Mouse (Mus musculus) adrenal gland, adult 2 months (tissue): ENCODE data around the gene Chd4. TPM values are rescaled to one million over a fixed set of nuclear protein-coding genes. Genes with fewer than 3 reads are reported as not detected.
"Not testable (repeated sequence)": the region's sequence is repeated elsewhere in the genome, so short reads cannot be mapped to it uniquely, and the experiment has no call there.

ENCODE experiments used
- DNase-seq: peaks from one replicate; pipeline ENCODE4 v3.0.0; 2021
- long read RNA-seq: library from polyadenylated mRNA; stranded (forward); transcript quantifications from one replicate; pipeline ENCODE4 v2.0.0, GENCODE M21; 2021
- polyA plus RNA-seq: library from polyadenylated mRNA; depleted of rRNA; stranded (reverse); fragments of >200 nt; gene quantifications from 2 replicates; pipeline ENCODE4 v1.2.3, GENCODE M21; 2012; rRNA removed
- total RNA-seq, 2 experiments: library from RNA; stranded (reverse); gene quantifications; 2 replicates each; pipeline ENCODE4 v1.2.3; 2021

Gene Chd4
- total RNA-seq = 100 to 1,000 TPM; 139 to 156 TPM
- 54.1 and 58.1 TPM in 2 replicates for polyA plus RNA-seq
- long read RNA-seq, full-length matches to known transcripts = 2 of 18 reads
- long read RNA-seq, partial matches to known transcripts = 12 of 18 reads
- long read RNA-seq, other reads (novel, unspliced or antisense) = 4 of 18 reads

GRCm38 (mm10) chr6:125095391-125096278, at the start of gene Chd4:
Gene Chd4, plus strand, starts transcription at chr6:125095981.
- DNase-seq = peak; percentile 95

DNA sequence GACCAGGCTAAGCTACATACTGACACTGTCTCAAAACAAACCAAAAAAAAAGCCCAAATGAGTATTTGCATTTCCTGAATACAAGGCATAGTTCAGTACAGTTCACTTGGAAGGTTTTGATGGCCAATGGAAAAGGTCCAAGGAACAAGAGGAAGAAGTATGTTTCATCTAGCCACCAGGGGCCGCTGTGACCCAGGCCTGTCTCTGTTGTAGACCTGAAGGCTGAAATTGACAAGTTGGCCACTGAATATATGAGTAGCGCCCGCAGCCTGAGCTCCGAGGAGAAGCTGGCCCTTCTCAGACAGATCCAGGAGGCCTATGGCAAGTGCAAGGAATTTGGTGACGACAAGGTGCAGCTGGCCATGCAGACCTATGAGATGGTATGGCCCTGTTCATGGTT, 49.1 kb upstream of the Chd4 start:
- peak; percentile 74 for DNase-seq

DNA sequence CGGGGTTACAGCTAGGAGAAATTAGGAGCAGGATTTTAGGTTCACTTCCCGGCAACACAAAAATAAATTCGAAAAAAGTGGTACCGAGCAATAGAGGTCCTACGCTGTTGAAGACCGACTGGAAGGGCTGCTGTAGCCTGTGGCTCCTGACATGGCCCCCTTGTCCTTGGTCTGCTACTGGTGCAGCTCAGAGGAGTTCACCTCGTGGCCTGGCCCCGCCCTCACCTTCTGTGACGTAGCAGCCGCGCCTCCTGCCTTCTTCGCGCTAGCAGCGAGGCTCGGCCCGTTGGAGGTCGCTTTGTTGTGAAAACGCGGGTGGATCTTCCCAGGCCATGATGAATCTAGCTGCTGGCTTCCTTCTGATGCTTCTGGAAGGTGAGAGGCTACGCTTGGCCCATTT, 46.1 kb upstream of the Chd4 start, which contains the start of gene Acrbp:
TSS of gene Acrbp (plus strand) at position 12 of the 400 bp plus-strand sequence.
- no peak for DNase-seq

DNA sequence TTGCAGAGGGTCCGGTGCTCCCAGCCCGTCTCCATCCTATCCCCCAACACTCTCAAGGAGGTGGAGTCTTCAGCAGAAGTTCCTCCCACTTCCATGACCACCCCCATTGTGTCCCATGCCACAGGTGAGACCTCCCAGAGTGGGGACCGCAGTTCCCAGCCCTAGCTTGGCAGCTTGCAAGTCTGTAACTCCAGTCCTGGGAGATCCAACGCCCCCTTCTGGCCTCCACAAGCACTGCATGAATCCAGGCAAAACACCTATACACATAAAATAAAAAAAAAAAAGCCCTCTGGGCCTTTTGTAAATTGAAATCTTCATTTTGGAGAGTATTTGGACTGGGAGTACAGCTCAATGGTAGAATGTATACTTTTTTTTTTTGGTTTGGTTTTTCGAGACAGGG, 44.5 kb upstream of the Chd4 start:
- no peak for DNase-seq

DNA sequence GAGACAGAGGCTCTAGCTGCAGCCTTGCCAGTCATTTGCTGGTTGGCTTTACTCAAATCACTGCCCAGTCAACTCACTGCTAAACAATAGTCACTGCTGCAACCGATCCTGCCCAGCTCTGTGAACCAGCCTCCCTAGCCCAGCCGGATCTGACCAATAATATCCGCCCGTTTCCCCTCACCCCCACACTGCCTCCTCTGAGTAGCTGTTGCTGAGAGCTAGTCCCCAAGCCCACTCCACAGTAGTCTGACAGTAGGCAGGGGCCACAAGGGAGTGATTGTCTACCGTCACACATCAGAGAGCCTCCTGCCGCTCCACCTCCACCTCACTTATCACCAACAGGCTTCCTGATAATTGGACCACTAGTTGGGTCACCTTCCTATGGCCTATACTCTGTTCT, 34.3 kb upstream of the Chd4 start:
- no peak for DNase-seq

- DNase-seq = no peak
Measured at GRCm38 (mm10) chr6:125062511-125062910, 33.3 kb upstream of the Chd4 start.

- no peak for DNase-seq
Measured at GRCm38 (mm10) chr6:125063906-125064305, 31.9 kb upstream of the Chd4 start.

DNA sequence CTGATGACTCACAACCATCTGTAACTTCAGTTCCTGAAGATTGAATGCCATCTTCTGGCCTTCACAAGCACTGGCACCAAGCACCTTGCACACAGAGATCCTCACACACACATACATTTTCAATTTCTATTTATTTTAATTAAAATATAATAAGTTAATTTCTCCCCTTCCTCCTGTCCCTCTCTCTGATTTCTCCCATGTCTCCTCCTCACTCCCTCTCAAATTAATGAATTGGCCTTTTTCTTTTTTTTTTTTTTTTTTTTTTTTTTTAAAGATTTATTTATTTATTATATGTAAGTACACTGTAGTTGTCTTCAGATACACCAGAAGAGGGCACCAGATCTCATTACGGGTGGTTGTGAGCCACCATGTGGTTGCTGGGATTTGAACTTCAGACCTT, 30.6 kb upstream of the Chd4 start:
- DNase-seq = not testable (repeated sequence)

DNA sequence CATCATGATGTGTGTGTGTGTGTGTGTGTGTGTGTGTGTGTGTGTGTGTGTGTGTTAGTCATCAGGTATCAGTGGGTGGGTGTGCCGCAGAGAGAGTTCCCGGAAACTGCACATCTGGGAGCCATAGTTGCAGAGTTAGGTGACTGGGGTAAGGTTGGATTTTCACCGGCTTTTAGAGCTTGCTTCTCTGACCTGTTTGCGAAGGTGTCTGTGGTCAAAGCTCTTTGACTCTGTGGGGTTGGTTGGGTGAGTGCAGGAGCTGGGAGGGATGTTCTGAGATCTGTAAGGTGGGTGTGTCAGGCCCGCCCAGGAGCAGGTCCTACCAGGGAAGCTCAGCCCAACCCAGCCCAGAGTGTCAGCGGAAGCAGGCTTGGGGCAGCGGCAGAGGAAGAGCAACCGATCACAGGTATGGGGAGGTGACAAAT, 28.2 kb upstream of the Chd4 start, which contains the start of gene Lpar5:
TSS of gene Lpar5 (plus strand) at position 350 of the 425 bp plus-strand sequence.
- DNase-seq = no peak

DNA sequence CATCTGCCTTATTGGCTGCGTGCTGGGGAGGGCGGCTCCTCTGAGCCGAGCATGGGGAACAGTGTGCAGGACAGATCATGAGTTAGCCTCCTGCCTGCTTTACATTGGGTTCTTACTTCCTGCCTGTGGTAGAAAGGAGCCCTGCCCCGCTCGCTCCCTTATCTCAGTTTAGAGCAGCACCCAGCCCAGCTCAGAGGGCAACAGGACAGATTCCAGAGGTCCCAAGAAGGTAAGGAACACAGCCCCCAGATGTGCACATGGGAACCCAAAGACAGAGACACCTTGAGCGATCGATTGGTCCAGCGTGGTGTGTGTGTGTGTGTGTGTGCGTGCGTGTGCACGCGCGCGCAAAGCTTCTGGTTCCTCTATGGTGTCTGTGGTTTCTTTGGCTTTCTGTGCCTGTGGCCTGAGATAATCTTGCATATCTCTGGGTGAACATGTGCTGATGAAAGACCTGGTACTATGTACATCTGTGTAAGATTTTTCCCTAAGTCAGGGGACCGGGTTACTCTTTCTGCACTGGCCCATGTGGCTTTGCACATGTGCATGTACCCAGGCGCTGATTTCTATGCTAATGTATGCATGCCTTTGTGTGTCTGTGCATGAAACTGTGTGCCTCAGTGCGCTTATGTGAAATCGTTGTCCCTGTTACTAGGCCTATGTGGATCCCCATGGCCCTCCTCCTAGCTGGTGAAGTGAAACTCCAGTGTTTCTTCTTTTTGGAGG, 24.4 kb upstream of the Chd4 start:
- DNase-seq = no peak

DNA sequence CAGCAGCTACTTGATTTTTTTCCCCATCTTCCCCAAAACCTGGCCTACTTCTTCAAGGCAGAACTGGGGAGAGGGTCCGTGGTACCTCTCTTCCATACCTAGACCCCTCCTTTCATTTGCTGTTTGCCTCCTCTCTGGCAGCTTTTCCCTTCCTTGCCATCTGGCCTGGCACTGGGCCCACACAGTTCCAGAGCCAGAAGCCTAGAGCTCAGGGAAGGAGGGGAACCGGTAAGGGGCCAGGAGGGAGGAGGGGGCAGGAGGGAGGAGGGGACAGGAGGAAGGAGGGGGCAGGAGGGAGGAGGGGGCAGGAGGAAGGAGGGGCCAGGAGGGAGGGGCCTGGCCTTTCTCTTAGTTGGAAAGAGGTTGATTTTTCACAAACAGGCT, 23.9 kb upstream of the Chd4 start:
- peak; percentile 36 for DNase-seq

GRCm38 (mm10) chr6:125073825-125074224, 22.0 kb upstream of the Chd4 start:
- no peak for DNase-seq

DNA sequence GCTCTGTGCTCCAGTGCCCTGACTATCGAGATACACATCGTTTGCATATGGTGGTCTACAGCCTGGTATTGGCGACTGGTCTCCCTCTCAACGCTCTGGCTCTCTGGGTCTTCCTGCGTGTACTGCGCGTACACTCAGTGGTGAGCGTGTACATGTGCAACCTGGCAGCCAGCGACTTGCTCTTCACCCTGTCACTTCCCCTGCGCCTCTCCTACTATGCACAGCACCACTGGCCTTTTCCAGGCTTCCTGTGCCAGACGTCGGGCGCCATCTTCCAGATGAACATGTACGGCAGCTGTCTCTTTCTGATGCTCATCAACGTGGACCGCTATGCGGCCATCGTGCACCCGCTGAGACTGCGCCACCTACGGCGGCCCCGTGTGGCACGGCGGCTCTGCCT, 14.4 kb upstream of the Chd4 start:
- no peak for DNase-seq

GRCm38 (mm10) chr6:125081797-125082560, 13.8 kb upstream of the Chd4 start:
- peak; percentile 94 for DNase-seq

DNA sequence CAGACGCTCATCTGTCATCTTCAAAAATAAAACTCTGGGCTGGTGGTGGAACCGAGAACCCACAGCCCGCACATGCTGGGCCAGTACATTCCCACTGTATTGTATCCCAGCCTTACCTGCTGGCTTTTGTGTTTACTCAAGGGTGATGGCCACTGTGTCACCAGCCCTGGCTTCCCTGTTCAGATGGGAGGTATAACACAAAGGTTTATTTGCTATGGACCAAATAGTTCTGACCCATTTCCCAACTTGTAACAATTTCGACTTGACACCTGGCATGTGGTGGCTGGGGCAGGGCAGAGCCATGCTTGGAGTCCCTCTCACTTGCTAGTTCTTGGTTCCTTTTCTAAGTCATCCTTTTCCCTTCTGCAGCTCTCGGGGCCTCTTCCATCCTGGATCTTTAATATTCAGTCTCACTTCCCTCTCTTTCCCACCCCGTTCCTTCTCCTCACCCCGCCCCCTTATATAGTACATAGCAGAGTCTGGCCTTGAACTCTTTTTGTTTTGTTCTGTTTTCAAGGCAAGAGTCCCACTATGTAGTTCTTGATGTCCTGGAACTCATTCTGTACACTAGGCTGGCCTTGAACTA, 12.9 kb upstream of the Chd4 start:
- DNase-seq = no peak

DNA sequence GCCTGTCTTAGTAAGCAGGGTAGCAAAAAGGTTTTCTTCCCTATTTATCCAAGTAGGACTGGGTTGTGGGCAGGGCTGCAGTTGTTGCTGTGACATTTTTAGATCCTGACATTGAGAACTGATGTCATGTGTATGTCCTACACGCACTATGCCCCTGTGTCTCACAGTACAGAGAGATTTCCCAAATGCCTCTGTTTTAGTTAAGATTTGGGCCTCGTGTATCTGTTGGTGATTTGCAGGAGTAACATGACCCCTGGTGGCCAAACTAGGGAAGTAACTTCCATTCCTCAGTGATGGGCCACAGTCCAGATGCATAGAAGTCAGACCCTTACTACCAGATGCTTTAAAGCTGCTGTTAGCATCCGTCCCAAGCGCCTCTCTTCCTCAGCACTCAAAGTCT, 11.4 kb upstream of the Chd4 start:
- DNase-seq = peak; percentile 69

- no peak for DNase-seq
Measured at GRCm38 (mm10) chr6:125087937-125088336, 7.8 kb upstream of the Chd4 start.

DNA sequence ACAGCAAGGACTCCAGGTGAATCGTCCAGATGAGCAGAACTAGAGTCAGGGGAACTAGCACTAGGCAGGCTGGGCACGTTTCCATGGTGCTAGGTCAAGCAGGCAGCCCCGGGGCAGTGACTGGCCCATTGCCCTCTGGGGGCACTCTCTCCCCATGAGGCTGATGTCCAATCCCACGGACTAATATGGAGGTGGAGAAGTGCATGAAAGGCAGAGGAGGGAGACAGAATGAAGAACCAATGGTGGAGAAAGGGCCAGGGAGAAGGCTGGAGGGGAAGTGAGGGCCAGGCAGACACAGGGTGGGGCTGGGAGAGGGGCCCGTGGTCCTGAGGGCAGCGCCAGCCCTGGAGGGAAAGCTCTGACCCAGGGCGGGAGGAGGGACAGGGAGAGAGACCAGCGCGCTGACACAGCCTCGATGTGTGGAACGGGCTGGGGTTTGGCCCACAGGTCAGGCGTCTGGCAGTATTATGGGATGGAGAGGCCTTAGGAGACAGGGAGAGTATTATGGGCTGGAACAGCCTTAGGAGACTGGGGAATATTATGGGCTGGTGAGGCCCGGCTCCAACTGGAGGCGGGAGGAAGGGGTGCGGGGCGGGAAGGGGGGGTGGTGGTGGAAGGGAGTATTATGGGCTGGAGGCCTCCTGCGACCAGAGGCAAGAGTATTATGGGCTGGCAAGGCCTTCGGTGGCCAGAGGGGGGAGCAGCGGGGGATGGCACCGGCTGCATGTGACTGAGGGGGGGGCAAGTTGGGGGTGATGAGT, 7.0 kb upstream of the Chd4 start:
- DNase-seq = peak; percentile 88

GRCm38 (mm10) chr6:125089521-125090321, 6.1 kb upstream of the Chd4 start:
- DNase-seq = peak; percentile 86
